Mouse (Mus musculus) neutrophil, adult 5-6 weeks (primary cell): Measurements from ENCODE around the gene Zrsr1. TPM values are rescaled to one million over a fixed set of nuclear protein-coding genes. Genes with fewer than 3 reads are reported as not detected.

Source experiments
- ATAC-seq: fragments of 151-379, 151-347 bp; 2 replicates; pipeline ENCODE4 v1.8.0; 2017; ENCODE audit warnings: mild to moderate bottlenecking, moderate TSS enrichment; ENCODE audit not compliant: insufficient number of reproducible peaks, poor library complexity, low FRiP score, severe bottlenecking; ENCODE audit errors: extremely low read depth
- total RNA-seq: library from RNA; stranded (forward); fragments of 200-1000 nt; gene quantifications from 2 replicates; pipeline ENCODE4 v1.2.3, GENCODE M21; 2017

Gene Zrsr1
- total RNA-seq: 84.1 and 96.7 TPM in 2 replicates

DNA sequence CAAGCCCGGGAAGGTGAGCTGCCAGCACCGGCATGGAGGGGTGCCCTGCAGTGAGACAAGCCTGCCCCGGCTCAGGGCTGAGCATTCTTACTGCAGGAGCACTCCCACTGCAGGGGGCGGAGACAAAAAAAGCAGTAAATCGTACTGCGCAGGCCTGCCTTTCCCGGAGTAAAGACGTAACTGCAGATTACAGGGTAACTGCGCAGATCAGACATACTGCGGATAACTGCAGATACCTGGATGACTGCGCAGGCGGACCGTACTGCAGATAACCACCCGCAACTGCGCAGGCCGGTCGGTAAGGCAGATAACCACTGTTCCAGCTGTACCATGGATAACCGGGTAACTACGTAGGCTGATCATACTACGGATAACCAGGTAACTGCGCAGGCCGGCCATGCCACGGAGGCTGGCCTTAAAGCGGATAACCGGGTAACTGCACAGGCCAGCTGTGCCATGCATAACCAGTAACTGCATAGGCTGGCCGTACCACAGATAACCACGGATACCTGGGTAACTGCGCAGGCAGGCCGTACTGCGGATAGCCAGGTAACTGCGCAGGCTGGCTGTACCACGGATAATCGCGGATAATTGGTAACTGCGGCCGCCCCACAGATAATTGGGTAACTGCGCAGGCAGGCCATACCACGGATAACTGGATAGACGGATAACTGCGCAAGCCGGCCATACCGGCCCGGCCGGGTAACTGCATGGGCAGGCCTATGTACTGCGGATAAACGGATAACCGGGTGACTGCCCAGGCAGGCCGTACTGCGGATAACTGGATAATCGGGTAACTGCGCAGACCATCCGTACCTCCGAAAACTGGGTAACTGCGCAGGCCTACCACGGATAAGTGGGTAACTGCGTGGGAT is at the start of gene Zrsr1:
Zrsr1 (plus strand) TSS at position 171 of the 875 bp plus-strand sequence.
- peak; percentile 59 for ATAC-seq

DNA sequence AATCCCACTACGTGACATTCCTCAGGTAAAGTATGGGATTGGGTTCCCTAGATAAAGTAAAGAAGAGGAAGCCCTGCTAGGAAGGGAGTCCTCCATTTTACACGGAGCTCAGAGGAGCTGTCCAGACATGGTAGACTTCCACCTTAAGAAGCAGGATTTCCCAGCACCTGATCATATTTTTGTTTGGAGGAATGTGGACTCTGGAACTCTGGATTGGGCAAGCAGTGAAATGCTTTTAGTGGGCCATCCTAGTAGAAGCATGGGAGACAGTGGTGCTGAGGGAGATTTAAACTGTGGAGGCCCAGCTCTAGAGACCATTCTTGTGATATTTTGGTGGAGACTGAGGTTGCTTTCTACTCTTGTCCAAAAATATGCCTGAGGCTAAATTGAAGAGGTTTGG is 49.3 kb upstream of the Zrsr1 start:
- no peak for ATAC-seq

DNA sequence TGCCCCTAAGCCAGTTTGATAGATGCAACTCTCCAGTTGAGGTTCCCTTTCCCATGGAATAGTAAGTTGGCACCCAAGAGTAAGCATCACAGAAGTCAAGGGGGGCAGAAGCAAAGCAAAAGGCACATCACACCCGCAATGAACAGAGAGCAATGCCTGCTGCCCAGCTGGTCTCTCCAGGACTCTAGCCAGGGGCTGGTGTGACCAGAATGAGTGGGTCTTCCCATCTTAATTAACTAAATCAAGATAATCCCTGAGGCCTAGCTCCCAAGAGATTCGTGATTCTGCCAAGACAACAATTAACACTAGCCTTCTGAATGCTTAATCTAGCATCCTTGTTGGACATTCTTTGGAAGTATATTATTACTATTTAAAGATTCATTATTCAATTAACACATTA is 48.2 kb upstream of the Zrsr1 start:
- ATAC-seq: no peak

DNA sequence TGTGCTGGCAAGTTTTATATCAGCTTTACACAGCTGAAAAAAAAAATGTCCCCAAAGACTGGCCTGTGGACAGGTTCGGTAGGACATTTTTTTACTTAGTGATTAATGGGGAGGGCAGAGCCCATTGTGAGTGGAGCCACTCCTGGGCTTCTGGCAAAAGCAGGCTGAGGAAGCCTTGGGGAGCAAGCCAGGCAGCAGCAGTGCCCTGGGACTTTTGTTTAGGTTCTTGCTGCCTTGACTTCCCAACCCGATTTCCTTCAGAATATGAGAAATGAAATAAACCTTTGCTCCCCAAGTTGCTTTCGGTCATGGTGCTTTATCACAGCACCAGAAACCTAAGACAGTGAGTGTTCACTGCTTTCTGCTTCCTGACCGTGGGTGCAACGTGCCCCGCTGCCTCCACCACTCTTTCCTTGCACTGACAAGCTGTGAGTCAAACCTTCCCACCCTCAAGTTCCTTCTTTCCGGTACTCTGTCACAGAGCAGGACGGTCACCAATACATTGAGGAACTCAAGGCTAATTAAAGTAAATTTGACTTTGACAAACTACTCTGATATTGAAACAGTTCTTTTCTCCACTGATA is 43.1 kb upstream of the Zrsr1 start:
- ATAC-seq: peak; percentile 73; the same call in 1 of the 2 replicates

DNA sequence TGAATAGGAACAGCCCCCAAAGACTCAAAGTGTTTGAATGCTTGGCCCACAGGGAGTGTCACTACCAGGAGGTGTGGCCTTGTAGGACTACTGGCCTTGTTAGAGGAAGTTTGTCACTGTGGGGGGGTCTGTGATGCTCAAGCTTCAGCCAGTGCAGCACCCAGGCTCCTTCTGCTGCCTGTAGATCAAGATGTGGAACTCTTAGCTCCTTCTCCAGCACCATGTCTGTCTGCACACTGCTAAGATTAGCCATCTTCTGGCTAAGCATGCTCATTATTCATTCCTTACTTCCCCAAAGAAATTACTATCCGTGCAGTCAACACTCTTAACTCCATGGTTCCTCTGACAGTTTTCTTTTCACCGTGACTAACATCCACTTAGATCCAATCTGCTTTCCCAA is 41.7 kb upstream of the Zrsr1 start:
- peak; percentile 50; the same call in 1 of the 2 replicates for ATAC-seq

DNA sequence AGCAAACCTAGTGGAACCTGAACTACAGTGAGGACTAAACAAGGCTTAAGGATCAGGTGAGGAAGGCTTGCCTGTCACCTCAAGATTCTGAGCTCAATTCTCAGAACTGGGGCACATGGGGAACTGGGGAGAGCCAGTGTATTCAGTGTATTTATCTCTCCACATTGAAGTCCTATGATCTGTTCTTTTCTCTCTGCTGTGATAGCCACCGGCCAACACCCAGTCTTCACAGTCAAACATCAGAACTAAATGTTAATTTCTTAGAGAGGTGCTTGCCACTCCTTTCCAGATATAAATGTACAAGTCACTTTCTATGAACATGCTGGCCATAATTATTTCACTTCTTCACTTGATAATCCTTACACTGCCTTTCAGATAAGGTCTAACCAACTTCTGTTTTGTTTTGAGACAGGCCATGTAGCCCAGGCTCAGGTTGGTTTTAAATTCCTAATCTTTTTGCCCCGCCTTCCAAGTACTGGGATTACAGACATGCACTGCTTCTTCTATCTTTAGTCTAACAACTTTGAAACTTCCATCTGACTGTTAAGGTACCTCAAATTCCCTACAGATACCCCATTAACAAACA is 40.4 kb upstream of the Zrsr1 start:
- ATAC-seq: no peak

DNA sequence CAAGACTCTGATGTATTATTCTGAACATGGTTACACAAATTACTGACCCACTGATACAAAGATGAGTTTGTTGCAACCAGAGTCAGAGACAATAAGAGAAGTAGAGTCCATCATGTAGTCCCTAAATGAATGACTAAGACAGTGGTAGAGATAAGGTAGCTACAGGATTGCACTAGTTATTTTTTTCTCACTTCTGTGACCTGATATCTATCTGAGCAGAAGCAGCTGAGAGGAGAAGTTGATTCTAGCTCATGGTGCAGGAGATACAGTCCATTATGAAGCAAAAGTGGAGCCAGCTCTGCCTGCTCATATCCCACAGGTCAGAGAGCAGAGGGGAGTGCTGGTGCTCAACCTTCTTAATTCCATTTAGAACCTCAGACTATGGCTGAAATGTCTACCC is 39.6 kb upstream of the Zrsr1 start:
- no peak for ATAC-seq

DNA sequence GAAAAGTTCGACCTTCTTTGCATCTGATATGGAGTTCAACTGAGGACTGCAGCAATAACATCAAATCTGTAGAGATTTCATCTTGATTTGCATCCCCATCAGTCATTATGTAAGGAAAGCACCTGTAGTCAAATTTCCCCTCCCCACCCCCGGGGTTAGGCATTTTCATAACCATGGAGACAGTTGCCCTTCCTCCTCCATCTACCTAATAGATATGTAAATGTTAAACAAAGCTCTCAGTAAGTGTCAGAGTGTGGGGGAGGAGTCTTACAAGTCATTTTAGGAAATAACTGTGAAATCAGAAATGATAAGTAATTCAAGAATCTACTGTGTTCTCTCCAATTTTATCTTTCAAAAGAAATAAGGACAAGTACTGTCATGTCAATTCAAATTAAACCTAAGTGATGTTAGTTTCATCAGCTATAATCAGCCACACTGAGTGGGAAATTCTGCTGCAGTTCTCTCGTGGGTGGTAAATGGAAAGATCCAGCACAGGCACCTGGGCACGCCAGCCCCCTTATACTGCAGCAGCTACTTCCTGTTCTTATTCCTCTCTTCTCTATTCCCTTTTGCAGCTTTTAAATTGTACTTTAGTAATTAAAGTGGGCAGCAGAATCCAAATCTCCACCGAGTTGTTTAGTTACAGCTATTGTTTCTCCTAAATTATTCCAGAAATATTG is 35.2 kb upstream of the Zrsr1 start:
- peak; percentile 96 for ATAC-seq

DNA sequence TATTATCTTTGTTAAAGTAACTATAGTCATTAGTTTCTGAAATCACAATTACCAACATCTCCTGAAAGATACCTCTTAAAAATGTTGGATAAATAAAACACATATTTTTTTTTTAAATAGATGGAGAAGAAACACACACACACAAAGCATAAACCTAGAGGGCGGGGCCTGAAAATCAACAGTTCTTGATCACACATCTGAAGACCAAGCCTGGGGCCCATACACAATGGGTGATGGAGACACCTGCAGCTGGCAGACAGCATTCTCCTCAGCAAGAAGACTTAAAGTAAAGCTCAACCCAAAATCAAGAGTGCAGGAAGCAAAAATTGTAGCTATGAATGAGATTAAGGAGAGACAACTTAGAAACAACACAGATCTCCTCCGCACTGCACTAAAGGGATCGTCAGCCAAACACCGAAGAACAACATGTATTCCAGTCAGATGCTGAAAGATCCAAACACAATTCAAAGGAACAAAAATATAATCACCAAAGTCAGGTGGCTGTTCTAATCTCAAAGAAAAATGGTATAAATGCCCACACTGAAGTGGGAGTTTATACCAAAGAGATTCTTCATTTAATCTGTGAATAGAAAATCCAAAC is 34.0 kb upstream of the Zrsr1 start:
- no peak for ATAC-seq

DNA sequence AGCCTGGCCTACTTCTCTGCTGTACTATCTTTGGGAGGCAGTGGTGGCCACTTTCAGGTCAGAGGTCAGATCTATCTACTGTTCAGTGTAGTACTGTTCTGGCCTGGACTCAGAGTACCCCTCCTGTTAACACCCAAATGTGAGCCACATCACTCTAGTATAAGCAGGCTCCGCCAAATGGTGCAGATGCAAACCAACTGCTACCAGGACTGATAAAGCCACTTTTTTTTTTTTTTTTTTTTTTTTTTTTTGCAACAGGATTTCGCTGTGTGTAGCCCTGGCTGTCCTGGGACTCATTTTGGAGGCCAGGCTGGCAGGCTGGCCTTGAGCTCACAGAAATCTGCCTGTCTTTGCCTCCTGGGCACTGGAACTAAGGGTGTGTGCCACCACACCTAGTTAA is 32.8 kb upstream of the Zrsr1 start:
- no peak for ATAC-seq

DNA sequence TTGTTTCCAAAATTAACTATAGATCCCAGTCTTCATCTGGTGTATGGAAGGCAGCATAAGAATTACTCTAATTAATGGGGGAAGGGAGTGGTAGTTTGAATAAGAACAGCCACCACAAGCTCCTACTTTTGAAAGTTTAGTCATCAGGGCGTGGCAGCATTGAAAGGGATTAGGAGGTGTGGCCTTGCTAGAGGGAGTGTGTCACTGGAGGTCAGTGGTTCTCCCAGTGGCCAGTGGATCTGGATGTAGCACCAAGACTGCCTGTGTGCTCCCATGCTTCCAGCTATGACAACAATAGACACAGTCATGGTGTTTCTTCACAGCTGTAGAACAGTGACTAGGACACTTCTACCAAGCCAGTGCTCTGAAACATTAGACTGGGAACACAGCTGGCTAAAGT is 22.7 kb upstream of the Zrsr1 start:
- ATAC-seq: no peak

DNA sequence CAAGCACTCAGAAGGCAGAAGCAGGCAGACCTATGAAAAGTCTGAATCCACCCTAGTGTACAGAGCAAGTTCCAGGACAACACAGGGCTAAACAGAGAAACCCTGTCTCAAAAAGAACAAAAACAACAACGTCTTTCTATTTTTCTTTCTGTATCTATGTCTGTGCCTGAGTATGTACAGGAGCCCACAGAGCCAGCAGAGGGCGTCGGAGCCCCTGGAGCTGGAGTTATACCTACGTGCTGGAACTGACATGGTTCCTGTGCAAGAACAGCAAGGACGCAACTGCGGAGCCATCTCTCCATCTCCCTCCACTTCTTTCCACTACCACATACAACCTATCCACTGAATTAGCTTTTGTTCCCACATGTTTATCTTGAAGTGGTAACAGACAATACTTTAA is 21.7 kb upstream of the Zrsr1 start:
- no peak for ATAC-seq

DNA sequence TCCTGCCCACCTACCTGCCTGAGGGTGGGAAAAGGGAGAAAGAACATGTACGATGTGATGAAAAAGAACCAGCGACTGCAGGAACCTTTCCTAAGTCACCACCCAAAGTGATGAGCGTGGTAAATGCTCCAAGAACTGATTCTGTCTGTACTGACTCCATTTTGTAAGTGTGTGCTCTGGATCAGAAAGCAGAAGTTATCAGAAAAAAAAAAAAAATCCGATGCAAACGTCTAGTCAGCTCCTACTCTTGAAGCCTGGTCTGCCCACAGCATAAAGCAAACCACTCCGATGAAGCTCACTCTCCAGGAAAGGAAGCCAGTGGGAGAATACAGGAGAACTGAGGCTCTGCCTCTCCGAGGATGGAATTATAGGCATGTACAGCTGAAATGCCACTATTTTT is 19.1 kb upstream of the Zrsr1 start:
- no peak for ATAC-seq

DNA sequence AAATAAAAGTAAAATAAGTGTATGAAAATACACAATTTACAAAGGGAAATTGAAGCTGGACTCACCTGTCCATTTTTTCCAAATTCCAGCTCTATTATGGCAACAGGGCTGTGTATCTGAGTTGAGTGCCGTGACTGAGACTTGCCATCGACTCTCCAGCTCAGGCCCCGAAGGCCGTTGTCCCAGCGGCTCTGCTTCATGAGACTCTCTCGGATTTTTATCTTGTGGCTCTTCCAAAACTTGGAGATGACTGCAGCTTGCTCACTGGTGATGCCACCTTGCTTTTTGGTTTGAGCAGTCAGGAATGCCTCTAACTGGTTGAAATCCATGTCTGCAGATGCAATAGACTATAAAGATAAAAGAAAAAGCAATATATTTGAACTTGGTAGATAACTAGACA is 15.5 kb upstream of the Zrsr1 start:
- no peak for ATAC-seq

DNA sequence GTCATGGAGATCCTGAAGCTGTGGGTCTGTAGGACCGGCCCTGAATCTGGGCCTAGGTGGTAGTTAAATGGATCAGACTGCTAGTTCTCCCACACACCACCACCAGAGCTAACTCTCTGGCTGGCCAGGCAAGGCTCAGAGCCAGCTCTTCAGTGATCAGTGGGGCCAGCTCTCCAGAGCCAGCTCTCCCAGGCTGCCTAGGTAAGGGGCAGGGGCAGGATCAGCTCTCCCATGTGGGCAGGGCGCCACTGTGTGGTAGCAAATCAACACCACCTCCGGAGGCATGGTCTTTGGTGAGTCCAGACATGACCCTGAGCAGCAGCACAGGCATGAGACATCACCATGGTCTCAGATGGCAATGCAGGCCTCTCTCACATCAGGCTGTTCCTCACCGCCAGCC is 15.0 kb upstream of the Zrsr1 start:
- peak; percentile 77 for ATAC-seq

DNA sequence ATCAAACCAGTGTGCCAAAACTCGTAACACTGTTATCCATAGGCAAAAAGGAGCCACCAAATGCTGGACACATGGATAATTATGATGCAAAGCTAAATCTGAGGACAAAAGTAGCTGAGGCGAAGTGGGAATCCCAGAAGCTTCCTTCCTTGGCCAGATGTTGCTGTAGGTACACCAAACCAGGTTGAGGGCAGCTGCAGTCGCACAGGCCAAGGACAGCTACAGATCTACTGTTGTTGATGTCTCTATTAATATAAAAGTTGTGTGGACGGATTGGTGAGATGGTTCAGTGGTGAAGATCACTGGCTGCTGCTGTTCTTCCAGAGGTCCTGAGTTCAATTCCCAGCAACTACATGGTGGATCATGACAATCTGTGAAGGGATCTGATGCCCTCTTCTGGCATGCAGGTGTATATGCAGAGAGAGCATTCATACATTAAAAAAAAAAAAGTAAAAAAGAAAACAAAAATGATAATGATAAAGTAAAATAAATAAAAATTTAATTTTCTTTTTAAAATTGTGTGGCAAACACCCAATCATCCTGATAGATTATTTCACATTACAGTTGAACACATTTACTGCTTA is 13.9 kb upstream of the Zrsr1 start:
- no peak for ATAC-seq

DNA sequence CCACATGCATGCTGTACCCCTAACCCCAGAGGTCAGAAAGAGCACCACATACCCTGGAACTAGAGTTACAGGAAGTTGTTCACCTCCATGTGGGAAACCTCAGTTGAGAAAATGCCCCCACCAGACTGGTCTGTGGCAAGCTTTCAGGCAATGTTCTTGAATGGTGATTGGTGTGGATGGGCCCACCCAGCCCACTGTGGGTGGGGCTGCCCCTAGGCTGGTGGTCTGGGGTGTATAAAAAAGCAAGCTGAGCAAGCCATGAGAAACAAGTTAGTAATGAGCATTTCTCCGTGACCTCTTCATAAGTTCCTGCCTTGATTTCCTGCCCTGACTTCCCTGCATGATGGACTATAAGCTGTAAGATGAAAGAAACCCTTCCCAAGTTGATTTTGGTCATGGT is 9.7 kb upstream of the Zrsr1 start:
- ATAC-seq: no peak

DNA sequence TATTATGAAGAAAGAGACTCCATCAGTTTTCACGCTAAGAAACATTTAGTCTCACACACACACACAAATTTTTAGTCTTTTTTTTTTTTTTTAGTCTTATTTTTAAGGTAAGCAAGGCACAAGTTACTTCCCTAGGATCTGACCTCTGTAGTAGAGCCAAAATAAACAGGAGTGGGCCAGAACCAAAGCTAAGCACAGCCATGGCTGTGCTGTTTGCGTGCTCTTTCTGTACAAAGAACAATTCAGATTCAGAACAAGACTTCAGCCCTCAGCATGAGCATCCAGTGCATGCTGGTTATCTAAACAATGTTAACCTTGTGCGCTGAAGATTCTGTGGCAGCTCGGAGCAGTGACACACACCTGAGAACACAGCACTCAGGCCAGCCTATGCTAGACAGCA is 7.4 kb upstream of the Zrsr1 start:
- ATAC-seq: no peak

DNA sequence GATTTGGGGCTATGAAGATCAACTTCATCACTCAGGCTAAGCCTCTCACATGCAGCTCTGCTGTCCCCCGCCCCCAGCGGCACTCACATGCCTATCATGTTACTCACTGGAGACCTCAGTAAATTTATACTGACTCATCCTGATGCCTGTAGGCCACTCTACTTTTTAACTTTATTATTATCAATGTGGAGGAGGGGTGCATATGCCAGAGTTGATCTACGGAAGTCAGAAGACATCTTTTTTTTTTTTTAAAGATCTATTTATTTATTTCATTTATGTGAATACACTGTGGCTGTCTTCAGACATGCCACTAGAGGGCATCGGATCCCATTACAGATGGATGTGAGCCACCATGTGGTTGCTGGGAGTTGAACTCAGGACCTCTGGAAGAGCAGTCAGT is 6.3 kb upstream of the Zrsr1 start:
- no peak for ATAC-seq
